Mouse (Mus musculus) kidney, embryonic 14.5 days (tissue): ENCODE results near the gene Ptgir. TPM values are rescaled to one million over a fixed set of nuclear protein-coding genes. Genes with fewer than 3 reads are reported as not detected.
A peak's percentile ranks its signal among the peaks of the same experiment; 100 is the strongest.

ENCODE experiments used
- ATAC-seq: fragments of 200-750 bp; cut with Nextera tagmentation; 2 replicates; pipeline ENCODE4 v1.8.0; 2017; ENCODE audit warnings: moderate number of reproducible peaks, mild to moderate bottlenecking, moderate TSS enrichment, moderate library complexity; ENCODE audit not compliant: low FRiP score, low TSS enrichment
- H3K27ac ChIP-seq: fragments of 300-500 bp; sonication (generic); 2 replicates; pipeline ENCODE4 v1.5.1; 2014; ENCODE audit warnings: low read depth, mild to moderate bottlenecking, low read length, moderate library complexity, mixed read lengths
- H3K27me3 ChIP-seq: fragments of 300-500 bp; sonication (generic); 2 replicates; pipeline ENCODE4 v1.6.1; 2014; ENCODE audit warnings: mild to moderate bottlenecking, low read length; ENCODE audit not compliant: control insufficient read depth, insufficient read depth
- H3K36me3 ChIP-seq: fragments of 300-500 bp; sonication (generic); 2 replicates; pipeline ENCODE4 v1.6.1; 2014; ENCODE audit warnings: low read length, mixed read lengths; ENCODE audit not compliant: control insufficient read depth, insufficient read depth
- H3K4me1 ChIP-seq: fragments of 300-500 bp; sonication (generic); 2 replicates; pipeline ENCODE4 v1.6.1; 2014; ENCODE audit warnings: low read length, mixed read lengths; ENCODE audit not compliant: control insufficient read depth, insufficient read depth
- H3K4me2 ChIP-seq: fragments of 300-500 bp; sonication (generic); replicated peaks from 2 replicates; pipeline ENCODE4 v1.6.1; 2014; ENCODE audit warnings: low read depth, mild to moderate bottlenecking, low read length
- H3K4me3 ChIP-seq: fragments of 300-500 bp; sonication (generic); 2 replicates; pipeline ENCODE4 v1.5.1; 2014; ENCODE audit warnings: mild to moderate bottlenecking, low read length
- H3K9ac ChIP-seq: fragments of 300-500 bp; sonication (generic); 2 replicates; pipeline ENCODE4 v1.6.1; 2014; ENCODE audit warnings: low read depth, mild to moderate bottlenecking, low read length, moderate library complexity
- H3K9me3 ChIP-seq: fragments of 300-500 bp; sonication (generic); 2 replicates; pipeline ENCODE4 v1.6.1; 2016; ENCODE audit warnings: low read length; ENCODE audit not compliant: control insufficient read depth
- WGBS: fragments of 180-500 bp; shearing (Covaris S2); extraction: QIAGEN DNeasy Blood & Tissue Kit; methylation state at CpG from one replicate; pipeline ENCODE4 v1.1.7; 2014; 5-methylcytosine and 5-hydroxymethylcytosine counted together
- polyA plus RNA-seq: library from polyadenylated mRNA; unstranded; fragments of >200 nt; fragmentation: Nextera tagmentation; extraction: Ambion mirVana; gene quantifications from 2 replicates; pipeline ENCODE4 v1.2.1, GENCODE M21; 2014

Ptgir gene
- polyA plus RNA-seq, 1 experiment from 2014 or later, result 1.4 TPM

DNA sequence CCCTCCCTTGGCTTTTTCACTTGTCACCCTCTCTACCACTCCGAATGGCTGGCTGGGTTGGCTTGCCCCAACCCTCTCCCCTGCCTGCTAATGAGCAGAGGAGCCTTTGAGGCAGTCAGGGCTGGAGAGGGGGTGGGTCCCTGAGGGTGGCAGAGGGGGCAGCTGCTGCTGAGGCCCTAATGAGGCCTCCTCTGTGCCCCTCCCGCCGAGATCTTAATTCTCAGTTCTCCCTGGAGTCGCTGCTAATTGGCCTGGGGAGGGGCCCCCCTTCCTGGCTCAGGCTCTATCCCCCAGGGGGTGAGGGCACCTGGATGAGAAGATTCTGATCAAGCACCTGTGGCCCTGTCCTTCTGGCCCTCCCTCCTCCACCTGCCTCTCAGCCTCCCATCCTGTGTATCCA is 12.0 kb upstream of the Ptgir start:
- 2% methylated on average over 4 of the region's 4 CpGs for WGBS
- H3K27me3 ChIP-seq, result peaks cover 10% of the 10 kb centered on the region
- no peaks in the 10 kb centered on the region for H3K9me3 ChIP-seq
- H3K9ac ChIP-seq, result no peak overlapping the region
- H3K4me2 ChIP-seq, result peak overlapping the region; percentile 46; the same call in 1 of the 2 replicates
- ATAC-seq, result no peak
- H3K27ac ChIP-seq, result no peak overlapping the region
- no peak overlapping the region; the same call in 1 of the 2 replicates for H3K4me3 ChIP-seq
- peaks cover 24% of the 10 kb centered on the region; the same call in 1 of the 2 replicates for H3K4me1 ChIP-seq
- H3K36me3 ChIP-seq, result no peaks in the 10 kb centered on the region

GRCm38 (mm10) chr7:16895000-16895399 is 11.3 kb upstream of the Ptgir start:
- Histone ChIP-seq H3K36me3 (no peaks in the 10 kb centered on the region), H3K9me3 (no peaks in the 10 kb centered on the region), H3K4me3 (peak overlapping the region; percentile 28), H3K9ac (peak overlapping the region; percentile 44; the same call in 1 of the 2 replicates), H3K27me3 (peaks cover 10% of the 10 kb centered on the region), H3K4me1 (peaks cover 23% of the 10 kb centered on the region; the same call in 1 of the 2 replicates), H3K27ac (no peak overlapping the region), H3K4me2 (peak overlapping the region; percentile 46)
- ATAC-seq, result peak; percentile 32
- under 1% methylated on average over 24 of the region's 24 CpGs for WGBS

GRCm38 (mm10) chr7:16895511-16895910 is 10.8 kb upstream of the Ptgir start:
- H3K9ac ChIP-seq, result peak overlapping the region; percentile 44
- H3K4me3 ChIP-seq, result peak overlapping the region; percentile 28

DNA sequence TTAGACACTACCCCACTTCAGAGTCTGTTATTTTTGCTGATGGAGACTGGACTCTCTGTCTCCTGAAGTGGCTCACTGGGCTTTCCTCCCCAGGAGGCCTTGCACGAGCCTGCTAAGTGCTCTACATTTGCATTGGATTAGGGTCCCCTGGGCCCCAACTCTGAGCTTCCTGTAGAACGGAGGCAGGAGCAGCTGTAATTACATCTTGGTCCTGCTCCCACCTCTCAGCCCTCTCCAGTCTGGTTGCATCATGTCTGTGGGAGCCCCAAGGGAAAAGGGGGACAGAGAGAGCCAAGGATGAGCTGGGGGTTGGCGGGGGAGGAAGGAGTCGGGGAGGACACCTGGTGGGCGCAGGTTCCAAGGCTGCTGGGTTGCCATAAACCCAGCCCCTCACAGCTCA is 5.8 kb upstream of the Ptgir start:
- Histone ChIP-seq H3K4me1 (peaks cover 29% of the 10 kb centered on the region), H3K4me3 (no peak overlapping the region), H3K27ac (no peak overlapping the region), H3K4me2 (no peak overlapping the region), H3K9ac (no peak overlapping the region), H3K9me3 (no peaks in the 10 kb centered on the region), H3K27me3 (no peaks in the 10 kb centered on the region), H3K36me3 (no peaks in the 10 kb centered on the region)
- ATAC-seq, result no peak
- WGBS, result 28% methylated on average over 5 of the region's 5 CpGs

More at GRCm38 (mm10) chr7:16895511-16895910, 10.8 kb upstream of the Ptgir start:
- no peak overlapping the region for H3K27ac ChIP-seq
- H3K36me3 ChIP-seq, result no peaks in the 10 kb centered on the region
- peaks cover 22% of the 10 kb centered on the region; the same call in 1 of the 2 replicates for H3K4me1 ChIP-seq
- 24% methylated on average over 10 of the region's 10 CpGs for WGBS
- peaks cover 10% of the 10 kb centered on the region for H3K27me3 ChIP-seq
- no peaks in the 10 kb centered on the region for H3K9me3 ChIP-seq
- H3K4me2 ChIP-seq, result peak overlapping the region; percentile 46
- no peak for ATAC-seq

DNA sequence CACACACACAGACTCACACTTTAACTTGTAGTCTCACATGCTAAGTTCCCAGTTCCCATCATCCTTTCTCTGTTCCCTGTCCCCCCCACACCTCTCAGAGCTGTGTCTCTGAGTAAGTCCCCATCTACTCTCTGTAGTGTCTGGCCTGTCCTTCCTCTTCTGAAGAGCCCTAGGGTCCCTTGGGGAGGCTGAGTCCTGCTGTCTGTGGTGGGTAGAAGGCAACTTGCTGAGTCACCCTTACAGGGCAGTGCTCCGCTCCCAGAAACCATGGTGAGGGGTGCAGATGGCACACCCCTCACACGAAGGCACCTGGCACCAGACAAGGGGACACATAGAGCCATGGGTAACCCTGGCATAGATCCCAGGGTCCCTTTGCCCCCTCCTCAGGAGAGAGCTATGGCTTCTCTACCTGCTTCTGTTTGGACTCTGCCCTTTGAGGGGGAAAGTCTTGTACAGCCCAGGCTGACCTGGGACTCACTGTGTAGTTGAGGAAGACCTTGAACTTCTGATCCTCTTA is 2.8 kb upstream of the Ptgir start:
- Histone ChIP-seq H3K9me3 (no peaks in the 10 kb centered on the region), H3K9ac (no peak overlapping the region), H3K36me3 (no peaks in the 10 kb centered on the region), H3K4me1 (peaks cover 49% of the 10 kb centered on the region), H3K4me2 (no peak overlapping the region), H3K4me3 (no peak overlapping the region), H3K27ac (no peak overlapping the region), H3K27me3 (no peaks in the 10 kb centered on the region)
- 91% methylated on average over 2 of the region's 2 CpGs for WGBS
- no peak for ATAC-seq

DNA sequence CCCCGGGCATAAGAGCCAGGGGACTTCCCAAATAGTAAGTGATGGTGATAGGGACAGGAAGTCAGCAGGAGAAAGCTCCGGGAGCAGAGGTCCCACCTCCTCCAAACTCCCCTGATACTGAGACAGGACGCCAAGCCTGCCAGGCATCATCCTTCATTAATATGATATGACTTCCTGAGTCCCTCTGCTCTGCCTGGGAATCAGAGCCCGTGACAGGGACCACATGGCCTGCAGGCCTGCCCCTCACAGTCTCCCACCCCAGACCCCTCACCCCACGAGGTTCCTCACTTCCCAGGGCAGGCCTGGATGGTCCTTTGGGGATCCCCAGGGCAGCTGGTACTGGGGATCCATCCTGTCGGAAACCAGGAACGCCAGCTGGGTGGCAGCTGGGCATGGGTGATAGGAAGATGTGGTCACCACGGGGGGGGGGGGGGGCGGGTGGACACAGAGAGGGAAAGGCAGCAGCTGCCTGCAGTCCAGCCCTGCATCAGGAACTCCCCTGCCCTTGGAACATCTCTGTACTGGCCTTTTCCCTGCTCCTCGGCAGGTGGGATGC is 2.1 kb upstream of the Ptgir start:
- no peak for ATAC-seq
- peaks cover 52% of the 10 kb centered on the region for H3K4me1 ChIP-seq
- WGBS, result 39% methylated on average over 8 of the region's 10 CpGs

GRCm38 (mm10) chr7:16905491-16906021 is 734 bp upstream of the Ptgir start:
- no peaks in the 10 kb centered on the region for H3K36me3 ChIP-seq
- WGBS, result 11% methylated on average over 9 of the region's 9 CpGs
- no peaks in the 10 kb centered on the region for H3K9me3 ChIP-seq
- no peaks in the 10 kb centered on the region for H3K27me3 ChIP-seq
- H3K9ac ChIP-seq, result no peak overlapping the region
- peak; percentile 77 for ATAC-seq
- peaks cover 57% of the 10 kb centered on the region for H3K4me1 ChIP-seq
- H3K4me2 ChIP-seq, result no peak overlapping the region
- H3K27ac ChIP-seq, result peak overlapping the region; percentile 44
- no peak overlapping the region for H3K4me3 ChIP-seq

More for the DNA sequence above, 2.1 kb upstream of the Ptgir start:
- no peak overlapping the region for H3K4me2 ChIP-seq
- H3K27ac ChIP-seq, result no peak overlapping the region
- no peaks in the 10 kb centered on the region for H3K36me3 ChIP-seq
- no peak overlapping the region for H3K4me3 ChIP-seq
- no peak overlapping the region for H3K9ac ChIP-seq
- no peaks in the 10 kb centered on the region for H3K27me3 ChIP-seq
- H3K9me3 ChIP-seq, result no peaks in the 10 kb centered on the region

DNA sequence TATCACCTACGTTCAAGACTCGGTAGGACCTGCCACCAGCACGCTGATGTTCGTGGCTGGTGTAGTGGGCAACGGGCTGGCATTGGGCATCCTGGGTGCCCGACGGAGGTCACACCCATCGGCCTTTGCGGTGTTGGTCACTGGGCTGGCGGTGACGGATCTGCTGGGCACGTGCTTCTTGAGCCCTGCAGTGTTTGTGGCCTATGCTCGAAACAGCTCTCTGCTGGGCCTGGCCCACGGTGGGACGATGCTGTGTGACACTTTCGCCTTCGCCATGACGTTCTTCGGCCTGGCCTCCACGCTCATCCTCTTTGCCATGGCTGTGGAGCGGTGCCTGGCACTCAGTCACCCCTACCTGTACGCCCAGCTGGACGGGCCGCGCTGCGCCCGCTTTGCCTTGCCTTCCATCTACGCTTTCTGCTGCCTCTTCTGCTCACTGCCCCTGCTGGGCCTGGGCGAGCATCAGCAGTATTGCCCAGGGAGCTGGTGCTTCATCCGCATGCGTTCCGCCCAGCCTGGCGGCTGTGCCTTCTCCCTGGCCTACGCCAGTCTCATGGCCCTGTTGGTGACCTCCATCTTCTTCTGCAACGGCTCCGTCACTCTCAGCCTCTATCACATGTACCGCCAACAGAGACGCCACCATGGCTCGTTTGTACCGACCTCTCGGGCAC is 734 bp downstream of the Ptgir start:
- no peak overlapping the region for H3K9ac ChIP-seq
- H3K27me3 ChIP-seq, result no peaks in the 10 kb centered on the region
- H3K27ac ChIP-seq, result no peak overlapping the region
- WGBS, result 91% methylated on average over 41 of the region's 41 CpGs
- peaks cover 44% of the 10 kb centered on the region for H3K4me1 ChIP-seq
- no peak overlapping the region for H3K4me3 ChIP-seq
- H3K9me3 ChIP-seq, result no peaks in the 10 kb centered on the region
- H3K4me2 ChIP-seq, result no peak overlapping the region
- no peak for ATAC-seq
- H3K36me3 ChIP-seq, result no peaks in the 10 kb centered on the region

DNA sequence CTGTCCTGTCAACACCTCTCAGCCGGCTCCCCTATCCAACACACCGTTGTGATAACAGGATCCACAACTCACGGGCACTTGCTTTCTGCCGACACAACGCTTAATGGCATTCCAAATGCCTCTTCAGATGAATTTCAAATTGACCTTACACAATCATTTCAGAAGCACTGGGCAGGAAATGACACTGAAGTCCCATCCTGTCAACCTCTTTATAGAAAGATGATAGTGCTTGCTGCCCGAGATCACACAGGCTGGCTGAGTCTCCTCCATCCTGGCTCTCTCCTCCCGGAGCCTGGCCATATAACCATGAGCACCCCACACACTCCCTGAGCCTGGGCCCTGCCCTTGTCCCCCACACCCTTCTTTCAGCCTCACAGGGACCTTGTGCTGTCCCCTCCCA is 1.6 kb downstream of the Ptgir start:
- H3K9me3 ChIP-seq, result no peaks in the 10 kb centered on the region
- 53% methylated on average over 7 of the region's 7 CpGs for WGBS
- no peaks in the 10 kb centered on the region for H3K36me3 ChIP-seq
- H3K27ac ChIP-seq, result no peak overlapping the region
- no peaks in the 10 kb centered on the region for H3K27me3 ChIP-seq
- H3K9ac ChIP-seq, result peak overlapping the region; percentile 12; the same call in 1 of the 2 replicates
- H3K4me3 ChIP-seq, result no peak overlapping the region
- H3K4me2 ChIP-seq, result peak overlapping the region; percentile 17; the same call in 1 of the 2 replicates
- peaks cover 41% of the 10 kb centered on the region for H3K4me1 ChIP-seq
- ATAC-seq, result no peak
